Comparison of ENCODE assay signal across 14 mouse cellular contexts in the genomic region with DNA sequence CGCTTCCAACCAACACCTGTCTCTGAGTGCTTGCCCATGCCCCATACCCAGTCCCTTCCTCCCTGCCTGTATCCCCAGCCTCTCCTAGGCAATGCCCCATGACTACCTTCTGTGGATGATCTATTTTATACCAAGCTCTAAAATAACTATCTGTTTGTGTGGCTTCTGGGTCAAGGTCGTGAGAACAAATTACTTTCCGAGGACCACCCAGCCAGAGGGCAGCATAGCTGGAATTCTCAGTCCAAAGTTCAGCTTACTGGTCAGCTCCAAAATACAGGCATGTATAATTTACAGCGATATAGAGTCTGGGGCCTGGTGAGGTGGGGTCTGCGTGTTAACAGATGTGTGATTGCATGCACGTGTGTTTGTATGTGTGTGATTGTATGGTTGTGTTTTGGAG.
"Had no signal": no experiment of that assay in that cellular context is flagged by ENCODE, and none has a peak within 500 bp of the region (broad histone marks: within the 10 kb centered on the region; RNA-seq: fewer than 3 reads in every experiment).

No protein-coding gene starts in this region.

- H3K9ac ChIP-seq: liver, embryonic 14.5 days; lung, embryonic 14.5 days; midbrain, embryonic 12.5 days; neural tube, embryonic 12.5 days; stomach, embryonic 15.5 days had no signal

- H3K4me1 ChIP-seq: midbrain, embryonic 12.5 days; neural tube, embryonic 12.5 days; stomach, embryonic 15.5 days had no signal

- H3K4me2 ChIP-seq: lung, embryonic 14.5 days; midbrain, embryonic 12.5 days; neural tube, embryonic 12.5 days; stomach, embryonic 15.5 days had no signal

- H3K27me3 ChIP-seq: midbrain, embryonic 12.5 days; neural tube, embryonic 12.5 days; stomach, embryonic 15.5 days had no signal

- H3K9me3 ChIP-seq: midbrain, embryonic 12.5 days; neural tube, embryonic 12.5 days; stomach, embryonic 15.5 days had no signal

- H3K36me3 ChIP-seq: midbrain, embryonic 12.5 days; neural tube, embryonic 12.5 days; stomach, embryonic 15.5 days had no signal

- H3K4me3 ChIP-seq: midbrain, embryonic 12.5 days; neural tube, embryonic 12.5 days; stomach, embryonic 15.5 days had no signal

- DNase-seq: lung, adult 18-20 months; lung, embryonic 14.5 days; lung, postnatal 10 days; lung, postnatal 4 days; midbrain, embryonic 14.5 days; right cerebral cortex, postnatal 14 days; thymus, adult 2 months; thymus, postnatal 25 days; thymus, postnatal 4 days had no signal

- H3K27ac ChIP-seq: liver, embryonic 14.5 days; midbrain, embryonic 12.5 days; neural tube, embryonic 12.5 days; stomach, embryonic 15.5 days; stomach, postnatal 0 days had no signal
